Mouse (Mus musculus) frontal cortex, postnatal 14 days (tissue): ENCODE results near the gene Wwc2.

Experiments
- DNase-seq, 2 experiments: peaks; one replicate each; pipeline ENCODE4 v3.0.0; 2022; ENCODE audit warnings: low spot score in 2 of 2

Gene Wwc2

DNA sequence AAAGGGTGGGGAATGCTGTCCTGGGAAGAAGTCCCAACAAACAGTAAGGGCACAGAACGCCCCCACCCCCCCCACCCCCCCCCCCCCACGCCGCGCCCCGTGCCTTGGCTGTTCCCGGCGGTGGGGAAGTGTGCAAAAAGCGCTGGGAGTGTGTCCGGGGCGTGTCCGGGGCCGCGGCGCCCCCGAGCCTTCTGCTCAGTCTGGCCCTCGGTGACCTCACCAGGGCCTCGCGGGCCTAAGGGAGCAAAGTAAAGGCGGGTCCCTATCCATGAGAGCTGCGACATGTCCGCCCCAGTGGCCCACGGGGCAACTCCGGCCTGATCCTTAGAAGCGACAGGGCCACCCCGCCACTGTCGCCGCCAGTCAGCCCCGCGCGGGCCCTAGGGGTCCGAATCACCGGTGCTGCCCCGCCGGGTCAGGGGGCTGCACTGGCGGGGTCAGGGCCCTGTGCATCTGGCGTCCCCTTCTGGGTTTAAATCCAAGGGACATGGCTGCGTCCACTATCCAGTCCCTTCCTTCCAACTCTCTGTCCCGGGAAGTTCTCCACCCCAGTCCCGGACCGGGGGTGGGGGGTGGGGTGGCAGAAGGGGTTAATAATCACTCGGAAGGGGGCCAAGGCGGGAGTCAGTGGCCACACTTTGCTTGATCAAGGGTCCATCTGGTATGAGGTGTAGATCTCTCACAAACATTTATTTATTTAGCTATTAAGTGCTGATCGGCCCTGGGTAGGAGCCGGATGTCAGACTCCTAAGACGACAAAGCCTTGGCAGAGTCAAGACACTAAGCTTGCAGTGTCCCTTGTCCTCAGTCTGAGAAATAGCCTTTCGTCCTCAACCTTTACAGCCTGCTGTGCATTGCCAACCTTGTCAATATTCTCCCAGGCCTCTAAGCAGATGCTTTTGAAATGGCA is at the start of gene Wwc2:
TSS of gene Wwc2 (minus strand) at position 14 of the 910 bp plus-strand sequence.
- peak in 1 of 2 experiments; percentile 42 for DNase-seq

DNA sequence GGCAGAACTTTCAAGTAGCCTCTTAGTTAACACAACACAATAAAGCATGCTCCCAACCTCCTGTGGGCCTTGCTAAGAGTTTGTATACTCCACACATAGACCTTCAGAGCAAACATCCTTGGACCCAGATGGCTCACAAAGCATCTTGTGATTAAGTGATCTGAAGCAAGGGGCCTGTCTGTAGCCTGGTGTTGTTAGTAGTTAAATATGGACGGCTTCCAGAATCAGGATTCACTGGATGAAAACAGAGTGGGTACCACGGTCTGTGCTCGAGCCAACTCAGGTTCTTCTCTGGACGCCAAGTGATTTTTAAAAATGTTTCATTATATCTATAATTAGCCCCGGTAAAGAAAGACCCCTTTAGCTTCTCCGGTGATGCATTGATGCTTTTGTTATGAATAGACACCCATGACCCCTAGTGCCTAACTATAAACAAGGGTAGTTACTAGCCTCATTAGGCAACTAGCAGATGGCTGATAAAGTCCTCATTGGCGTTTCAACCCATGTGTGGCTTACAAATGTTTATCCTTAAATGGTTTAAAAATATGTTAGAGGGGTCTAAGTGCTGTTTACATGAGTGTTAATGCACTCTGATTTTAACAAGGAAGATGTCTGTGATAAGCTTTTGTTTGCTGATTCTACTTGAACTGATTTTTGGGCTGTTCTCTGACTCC is 47.7 kb upstream of the Wwc2 start:
- no peak for DNase-seq

GRCm38 (mm10) chr8:48032046-48032445 is 41.3 kb upstream of the Wwc2 start:
- no peak for DNase-seq

DNA sequence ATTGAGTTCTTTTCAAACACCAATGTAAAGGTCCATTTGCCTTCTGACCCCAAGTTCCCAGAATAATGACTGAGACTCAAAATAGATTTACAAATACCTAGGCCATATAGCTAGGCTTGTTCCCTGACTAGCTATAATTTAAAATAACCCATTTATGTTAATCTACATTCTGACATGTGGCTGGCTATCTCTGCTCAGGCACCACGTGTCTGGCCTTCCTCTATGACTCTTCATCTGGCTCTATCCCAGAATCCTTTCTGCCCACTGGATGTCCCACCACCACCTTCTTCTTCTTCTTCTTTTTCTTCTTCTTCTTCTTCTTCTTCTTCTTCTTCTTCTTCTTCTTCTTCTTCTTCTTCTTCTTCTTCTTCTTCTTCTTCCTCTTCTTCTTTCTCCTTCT is 39.9 kb upstream of the Wwc2 start:
- no peak for DNase-seq

DNA sequence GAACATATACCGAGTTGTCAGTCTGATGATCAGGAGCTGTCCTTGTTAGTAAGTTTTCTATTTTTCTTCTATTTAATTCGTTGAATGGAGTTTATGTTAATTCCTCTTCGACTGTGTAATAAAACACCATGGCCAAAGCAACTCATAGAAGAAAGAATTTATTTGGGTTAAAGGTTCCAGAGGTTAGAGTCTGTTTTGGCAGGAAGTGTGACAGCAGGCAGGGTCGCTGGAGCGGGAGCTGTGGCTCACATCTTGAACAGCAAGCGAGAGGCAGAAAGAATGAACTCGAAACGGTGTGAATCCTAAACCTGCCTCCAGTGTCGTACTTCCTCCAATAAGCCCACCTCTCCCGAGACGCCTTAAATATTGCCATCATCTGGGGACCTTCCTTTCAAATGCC is 36.1 kb upstream of the Wwc2 start:
- no peak for DNase-seq

- DNase-seq = no peak
These were observed 32.5 kb upstream of the Wwc2 start for GRCm38 (mm10) chr8:48023206-48023605.

GRCm38 (mm10) chr8:48019737-48020136 is 29.0 kb upstream of the Wwc2 start:
- DNase-seq = no peak

DNA sequence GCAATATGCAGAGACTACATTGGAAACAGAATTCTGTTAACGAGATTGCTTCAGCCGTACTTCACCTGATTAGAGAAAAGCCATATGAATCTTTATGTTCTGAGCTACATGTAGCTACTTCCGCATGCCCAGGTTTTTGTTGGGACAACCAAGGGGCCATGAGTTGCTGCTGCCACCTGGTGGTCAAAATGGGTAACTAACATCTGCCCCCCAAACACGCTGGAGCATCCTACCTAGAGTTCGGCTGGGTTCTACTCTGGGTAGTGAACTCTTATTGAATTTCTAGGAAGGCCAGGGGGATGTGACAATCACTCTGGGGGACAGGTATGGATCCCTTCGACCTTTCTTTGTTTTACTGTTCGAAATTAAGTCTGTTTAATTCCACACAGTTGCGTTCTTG is 25.8 kb upstream of the Wwc2 start:
- DNase-seq = peak; percentile 36 to 79

DNA sequence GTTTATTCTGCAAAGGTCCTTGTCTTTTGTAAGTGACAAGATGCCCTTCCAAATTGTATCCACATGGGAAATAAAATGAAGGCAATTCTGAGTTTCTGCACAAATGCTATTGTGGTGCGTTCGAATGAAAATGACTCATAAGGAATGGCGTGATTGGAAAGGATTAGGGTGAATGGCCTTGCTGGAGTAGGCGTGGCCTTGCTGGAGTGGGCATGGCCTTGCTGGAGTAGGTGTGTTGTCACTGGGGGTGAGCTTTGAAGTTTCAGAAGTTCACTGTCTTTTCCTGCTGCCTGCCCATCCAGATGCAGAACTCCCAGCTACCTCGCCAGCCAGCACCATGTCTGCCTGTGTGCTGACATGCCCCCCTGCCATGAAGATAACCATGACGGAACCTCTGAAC is 23.7 kb upstream of the Wwc2 start:
- no peak for DNase-seq

GRCm38 (mm10) chr8:48013281-48013680 is 22.6 kb upstream of the Wwc2 start:
- DNase-seq = no peak

DNA sequence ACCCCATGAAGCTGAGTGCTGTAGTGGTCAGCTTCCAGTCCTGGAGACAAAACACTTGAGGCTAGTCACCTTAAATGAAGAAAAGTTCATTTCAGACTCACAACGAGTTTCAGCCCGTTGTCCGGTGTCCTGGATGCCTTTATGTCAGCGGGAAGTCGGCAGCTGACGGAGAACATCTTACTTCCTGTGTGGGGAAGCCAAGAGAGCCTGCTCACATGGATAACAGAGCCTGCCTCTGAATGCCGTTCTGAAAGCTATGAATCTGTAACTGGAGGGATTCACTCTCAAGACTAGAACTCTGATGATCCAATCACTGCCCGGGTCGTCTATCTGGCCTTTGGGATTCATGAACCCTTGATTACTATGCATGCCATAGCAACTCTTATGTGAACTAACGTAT is 21.1 kb upstream of the Wwc2 start:
- no peak for DNase-seq

GRCm38 (mm10) chr8:48010977-48011376 is 20.3 kb upstream of the Wwc2 start:
- no peak for DNase-seq

GRCm38 (mm10) chr8:48009399-48009798 is 18.7 kb upstream of the Wwc2 start:
- DNase-seq = no peak

DNA sequence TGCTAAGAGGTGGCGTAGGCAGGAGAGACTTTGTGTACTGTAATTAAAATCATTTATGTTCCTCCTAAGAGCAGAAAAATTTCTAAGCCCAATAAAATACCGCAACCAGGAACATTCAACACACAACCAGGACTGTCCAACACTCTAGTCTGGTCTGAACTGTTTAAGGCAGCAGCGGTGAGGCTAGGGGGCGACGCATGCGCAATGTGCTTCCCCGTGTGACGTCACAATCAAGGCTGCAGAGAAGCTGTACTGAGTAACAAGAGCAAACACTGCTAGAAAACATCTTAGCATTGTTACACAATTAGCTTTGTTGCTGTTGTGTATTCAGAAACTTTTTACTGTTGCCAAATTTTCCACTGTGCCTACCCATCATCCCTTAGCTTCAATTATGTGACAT is 18.2 kb upstream of the Wwc2 start:
- no peak for DNase-seq

DNA sequence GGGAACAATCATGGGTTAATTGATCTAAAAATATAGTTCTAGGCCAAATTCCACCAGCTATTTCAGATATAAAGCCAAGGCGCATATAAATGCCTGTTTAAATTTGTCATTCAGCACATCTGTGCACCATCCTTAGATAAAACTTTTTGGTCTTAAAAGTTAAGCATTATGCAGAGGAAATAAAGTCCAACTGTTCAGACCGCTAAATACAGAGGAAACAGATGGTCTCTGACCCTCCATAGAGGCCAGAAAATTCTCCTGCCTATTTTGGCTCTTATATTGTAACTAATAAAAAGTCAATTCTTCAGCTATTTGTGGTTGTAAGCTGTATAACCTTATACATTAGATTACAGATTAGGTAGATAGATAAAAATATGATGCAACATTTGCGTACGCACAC is 16.1 kb upstream of the Wwc2 start:
- DNase-seq = no peak

DNA sequence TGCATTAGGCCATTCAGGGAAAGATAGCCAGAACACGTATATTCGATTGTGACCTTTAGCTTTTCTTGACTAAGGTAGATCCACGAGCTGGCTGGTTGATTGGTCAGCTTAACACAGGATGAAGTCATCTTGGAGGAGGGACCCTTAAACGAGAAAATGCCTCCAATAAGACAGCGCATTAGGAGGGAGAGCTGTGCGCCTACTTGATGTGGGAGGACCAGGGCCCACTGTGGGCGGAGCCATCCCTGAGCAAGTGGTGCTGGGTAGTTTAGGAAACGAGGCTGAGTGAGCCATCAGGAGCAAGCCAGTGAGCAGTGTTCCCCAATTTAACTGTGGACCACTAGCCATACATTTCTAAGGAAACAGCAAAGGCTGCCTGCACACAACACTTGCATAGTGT is 11.8 kb upstream of the Wwc2 start:
- DNase-seq = no peak

GRCm38 (mm10) chr8:48001395-48001794 is 10.7 kb upstream of the Wwc2 start:
- DNase-seq = no peak

- DNase-seq = no peak
These were observed 6.0 kb upstream of the Wwc2 start for GRCm38 (mm10) chr8:47996712-47997111.

- no peak for DNase-seq
These were observed 5.4 kb upstream of the Wwc2 start for GRCm38 (mm10) chr8:47996126-47996525.

DNA sequence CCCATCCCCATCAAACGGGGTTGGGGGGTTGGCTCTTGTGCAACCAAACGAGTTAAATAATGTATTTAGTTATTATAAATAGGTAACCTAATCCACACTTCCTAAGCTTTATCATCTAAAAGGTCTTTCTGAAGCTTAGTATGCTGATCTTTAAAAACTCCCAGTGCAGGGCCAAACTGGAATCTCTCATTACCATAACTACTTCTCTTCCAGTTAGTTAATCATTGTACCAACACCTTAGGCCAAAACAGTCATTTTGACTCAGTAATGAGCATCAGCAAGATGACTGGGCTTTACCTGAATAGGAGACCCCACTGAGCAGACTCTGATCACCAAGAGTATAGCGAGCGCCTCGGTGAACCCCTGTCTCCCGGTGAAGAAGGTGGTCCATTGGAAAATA is 4.7 kb upstream of the Wwc2 start:
- no peak for DNase-seq

DNA sequence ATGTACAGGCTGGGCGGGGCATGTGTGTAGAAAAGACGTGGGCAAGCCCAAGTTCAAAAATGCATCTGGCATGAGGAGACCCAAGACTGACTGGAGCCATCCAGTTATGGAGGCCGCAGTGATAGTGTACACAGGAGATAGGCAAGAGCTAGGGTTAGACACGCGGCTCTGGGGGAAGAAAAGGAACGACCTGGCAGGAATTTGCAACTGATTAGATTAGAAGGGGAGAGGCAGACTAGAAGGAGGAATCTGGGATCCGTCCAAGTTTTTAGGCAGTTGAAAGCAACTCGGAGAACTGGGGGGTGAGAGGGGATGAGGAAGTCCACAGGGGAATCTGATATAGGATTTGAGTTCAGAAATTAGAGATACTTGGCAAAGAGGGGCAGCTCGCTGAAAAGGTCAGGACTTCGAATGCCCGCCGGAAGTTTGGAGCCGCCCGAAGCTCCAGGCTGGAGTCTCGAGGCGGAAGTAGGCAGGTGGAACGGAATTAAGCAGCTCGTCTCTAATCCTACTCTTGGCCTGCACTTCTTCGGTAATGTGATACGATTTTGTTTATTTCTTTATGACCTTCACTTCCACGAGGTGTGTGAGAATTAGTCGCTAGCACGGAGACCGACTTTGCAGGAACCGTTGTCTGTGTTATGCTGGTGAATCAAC is 4.0 kb upstream of the Wwc2 start:
- DNase-seq = no peak

DNA sequence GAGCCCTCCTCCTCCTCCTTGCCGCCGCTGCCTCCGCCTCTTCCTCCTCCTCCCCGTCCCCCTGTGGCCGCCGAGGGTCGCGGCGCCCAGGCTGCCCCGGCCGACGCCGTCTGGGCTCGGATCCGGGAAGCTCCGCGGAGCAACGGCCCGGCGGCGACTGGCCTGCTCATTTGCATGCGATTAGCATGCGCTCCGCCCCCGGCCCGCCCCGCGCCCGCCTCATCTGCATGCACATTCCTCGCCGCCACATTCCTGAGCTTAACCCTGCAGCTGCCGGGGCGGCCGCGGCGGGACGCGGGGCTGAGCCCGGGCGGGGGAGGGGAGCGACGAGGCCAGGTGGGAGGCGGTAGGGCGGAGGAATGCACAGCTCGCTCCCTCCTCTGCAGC is 345 bp downstream of the Wwc2 start:
- DNase-seq = peak; percentile 84 to 92
